Mouse (Mus musculus) layer of hippocampus, adult 2 months (tissue): ENCODE measurements around the gene Atf6. TPM values are rescaled to one million over a fixed set of nuclear protein-coding genes. Genes with fewer than 3 reads are reported as not detected.

ENCODE experiments used
- DNase-seq, 2 experiments: peaks; one replicate each; pipeline ENCODE4 v3.0.0; 2022; ENCODE audit warnings: low spot score in 2 of 2
- H3K27ac ChIP-seq: fragments of 200-600 bp; 2 replicates; pipeline ENCODE4 v1.8.1; 2022
- H3K4me3 ChIP-seq: fragments of 200-600 bp; 2 replicates; pipeline ENCODE4 v1.8.1; 2022; ENCODE audit warnings: mild to moderate bottlenecking
- CTCF ChIP-seq: fragments of 200-600 bp; conservative IDR thresholded peaks from 2 replicates; pipeline ENCODE4 v1.8.1; 2022; ENCODE audit warnings: antibody characterized with exemption, mild to moderate bottlenecking, moderate library complexity
- total RNA-seq, 2 experiments: library from RNA; stranded (reverse); gene quantifications; 2 replicates each; pipeline ENCODE4 v1.2.3; 2021

Gene Atf6
- total RNA-seq, 2 experiments from 2014 or later, result 51.2 to 51.3 TPM

DNA sequence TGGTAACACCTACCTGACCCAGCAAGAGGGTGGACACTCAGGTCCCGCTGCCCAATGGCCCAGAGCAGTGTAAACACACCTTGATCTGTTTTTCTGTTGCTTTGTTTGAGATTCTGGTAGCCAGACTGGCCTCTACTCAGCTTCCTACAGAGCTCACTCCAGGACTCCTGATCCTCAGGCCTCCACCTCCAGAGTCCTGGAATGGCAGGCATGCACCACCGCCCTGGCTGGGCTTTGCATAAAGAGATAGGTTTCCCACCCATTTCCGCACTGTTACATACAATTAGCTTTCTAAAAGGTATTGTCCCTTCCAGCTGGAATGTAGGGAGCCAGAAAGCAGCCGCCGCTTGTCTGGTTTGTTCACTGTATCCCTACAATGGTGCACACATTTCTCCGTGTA lies 3.8 kb upstream of the Atf6 start:
- TF ChIP-seq CTCF, result no peak
- Histone ChIP-seq H3K4me3 (no peak overlapping the region), H3K27ac (no peak overlapping the region)
- no peak for DNase-seq

- no peak for TF ChIP-seq CTCF
- Histone ChIP-seq H3K4me3 (peak overlapping the region; percentile 91), H3K27ac (peak overlapping the region; percentile 81)
- no peak for DNase-seq
Observed at GRCm38 (mm10) chr1:170868905-170869283, 1.3 kb upstream of the Atf6 start.

GRCm38 (mm10) chr1:170868107-170868904 lies 735 bp upstream of the Atf6 start:
- TF ChIP-seq CTCF, result no peak
- peak; percentile 73 to 84 for DNase-seq
- Histone ChIP-seq H3K27ac (peak overlapping the region; percentile 81), H3K4me3 (peak overlapping the region; percentile 91)

DNA sequence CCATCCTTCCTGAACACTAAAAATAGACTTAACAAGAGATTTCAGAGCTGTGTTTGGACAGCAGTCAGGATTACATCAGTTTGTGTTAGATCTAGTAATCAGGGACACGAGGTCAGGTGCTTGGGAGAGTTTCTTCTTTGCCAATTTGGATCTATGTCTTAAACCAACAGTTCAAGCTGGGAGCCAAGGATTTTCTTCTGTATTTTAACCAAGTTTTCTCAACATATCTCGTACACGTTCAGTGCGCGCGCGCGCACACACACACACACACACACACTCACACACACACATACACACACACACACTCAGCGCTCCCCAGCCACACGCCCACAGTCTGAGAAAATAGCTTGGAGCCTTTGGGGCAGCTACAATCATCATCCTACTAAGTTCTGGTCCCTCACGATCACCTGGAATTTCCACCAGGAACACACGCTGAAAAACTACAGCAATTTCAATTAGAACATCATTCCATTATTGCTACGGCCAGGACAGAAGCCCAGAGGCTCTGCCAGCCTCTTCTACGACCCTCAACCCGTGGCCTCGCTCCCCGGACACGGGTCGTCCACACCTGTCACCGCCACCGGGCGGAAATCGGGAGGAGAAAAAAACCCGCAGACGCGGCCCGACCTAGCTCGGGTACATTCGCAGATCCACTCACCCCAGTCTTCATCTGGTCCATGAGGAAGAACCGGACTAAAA lies 430 bp downstream of the Atf6 start:
- H3K27ac ChIP-seq, result peak overlapping the region; percentile 81
- DNase-seq, result no peak
- no peak for TF ChIP-seq CTCF
- H3K4me3 ChIP-seq, result peak overlapping the region; percentile 91

GRCm38 (mm10) chr1:170865406-170865805 lies 2.2 kb downstream of the Atf6 start:
- TF ChIP-seq CTCF, result no peak
- no peak for DNase-seq
- H3K27ac ChIP-seq, result no peak overlapping the region
- H3K4me3 ChIP-seq, result no peak overlapping the region

DNA sequence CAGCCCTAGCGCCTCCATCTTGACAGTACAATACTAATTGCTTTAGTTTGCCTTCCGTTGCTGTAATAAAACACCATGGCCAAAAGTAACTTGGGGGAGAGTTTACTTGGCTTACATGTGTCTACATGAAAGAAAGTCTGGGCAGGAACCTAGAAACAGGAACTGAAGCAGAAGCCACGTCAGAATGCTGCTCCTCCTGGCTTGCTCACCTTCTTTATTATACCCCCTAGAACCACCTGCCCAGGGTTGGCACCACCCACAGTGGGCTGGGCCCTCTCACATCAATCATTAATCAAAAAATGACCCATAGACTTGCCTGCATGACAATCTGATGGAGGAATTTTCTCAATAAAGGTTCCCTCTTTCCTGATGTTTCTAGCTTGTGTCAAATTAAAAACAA lies 2.8 kb downstream of the Atf6 start:
- H3K27ac ChIP-seq, result no peak overlapping the region
- H3K4me3 ChIP-seq, result no peak overlapping the region
- no peak for DNase-seq
- no peak for TF ChIP-seq CTCF

- H3K27ac ChIP-seq, result no peak overlapping the region
- no peak overlapping the region for H3K4me3 ChIP-seq
- no peak for TF ChIP-seq CTCF
- DNase-seq, result no peak
Observed at GRCm38 (mm10) chr1:170864234-170864633, 3.3 kb downstream of the Atf6 start.

DNA sequence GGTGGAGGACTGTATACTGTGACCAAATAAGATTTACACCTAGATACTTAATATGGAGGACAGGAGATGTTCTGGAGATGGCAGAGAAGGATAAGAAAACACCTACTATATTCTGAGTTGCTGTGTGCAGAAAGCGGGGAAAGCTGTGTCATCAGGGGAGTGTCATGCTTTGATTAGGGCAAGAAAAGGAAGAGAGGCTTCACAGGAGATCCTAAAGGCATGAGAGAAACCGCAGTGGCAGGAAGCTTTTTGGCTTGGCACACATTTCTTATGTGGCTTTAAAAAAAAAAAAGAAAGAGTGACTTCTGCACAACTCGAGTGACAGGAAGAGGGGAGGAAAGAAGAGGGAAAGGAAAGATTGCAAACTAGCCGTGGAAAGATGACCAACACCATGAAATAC lies 4.5 kb downstream of the Atf6 start:
- no peak overlapping the region for H3K4me3 ChIP-seq
- TF ChIP-seq CTCF, result no peak
- DNase-seq, result no peak
- no peak overlapping the region for H3K27ac ChIP-seq

GRCm38 (mm10) chr1:170862435-170862717 lies 5.2 kb downstream of the Atf6 start:
- DNase-seq, result no peak
- TF ChIP-seq CTCF, result no peak
- Histone ChIP-seq H3K27ac (no peak overlapping the region), H3K4me3 (no peak overlapping the region)

- Histone ChIP-seq H3K27ac (no peak overlapping the region), H3K4me3 (no peak overlapping the region)
- DNase-seq, result no peak
- TF ChIP-seq CTCF, result no peak
Observed at GRCm38 (mm10) chr1:170861671-170862434, 5.7 kb downstream of the Atf6 start.

GRCm38 (mm10) chr1:170858872-170859271 lies 8.7 kb downstream of the Atf6 start:
- no peak overlapping the region for H3K27ac ChIP-seq
- H3K4me3 ChIP-seq, result no peak overlapping the region
- no peak for TF ChIP-seq CTCF
- no peak for DNase-seq

- peak overlapping the region; percentile 70 for H3K27ac ChIP-seq
- no peak for TF ChIP-seq CTCF
- H3K4me3 ChIP-seq, result peak overlapping the region; percentile 32; the same call in 1 of the 2 replicates
- peak; percentile 63 to 78 for DNase-seq
Observed at GRCm38 (mm10) chr1:170857369-170857768, 10.2 kb downstream of the Atf6 start.

GRCm38 (mm10) chr1:170855056-170855760 lies 12.4 kb downstream of the Atf6 start:
- DNase-seq, result no peak
- Histone ChIP-seq H3K27ac (peak overlapping the region; percentile 70), H3K4me3 (peak overlapping the region; percentile 32)
- TF ChIP-seq CTCF, result no peak
